Mouse (Mus musculus) heart, embryonic 16.5 days (tissue): ENCODE measurements around the gene Ccnh. TPM values are rescaled to one million over a fixed set of nuclear protein-coding genes. Genes with fewer than 3 reads are reported as not detected.
"Not testable (repeated sequence)": the region's sequence is repeated elsewhere in the genome, so short reads cannot be mapped to it uniquely, and the experiment has no call there.

Experiments
- ATAC-seq: fragments of 200-750 bp; cut with Nextera tagmentation; replicated peaks from 2 replicates; pipeline ENCODE4 v1.8.0; 2017; ENCODE audit warnings: moderate number of reproducible peaks; ENCODE audit not compliant: insufficient read depth, low FRiP score; ENCODE audit errors: extremely low read depth
- H3K27ac ChIP-seq: fragments of 300-500 bp; sonication (generic); 2 replicates; pipeline ENCODE4 v1.5.1; 2014; ENCODE audit warnings: mild to moderate bottlenecking, low read length, control low read depth, moderate library complexity
- H3K27me3 ChIP-seq: fragments of 300-500 bp; sonication (generic); 2 replicates; pipeline ENCODE4 v1.6.1; 2014; ENCODE audit warnings: low read length, mixed read lengths; ENCODE audit not compliant: control insufficient read depth, insufficient read depth
- H3K36me3 ChIP-seq: fragments of 300-500 bp; sonication (generic); 2 replicates; pipeline ENCODE4 v1.6.1; 2014; ENCODE audit not compliant: control insufficient read depth, insufficient read depth
- H3K4me1 ChIP-seq: fragments of 300-500 bp; sonication (generic); 2 replicates; pipeline ENCODE4 v1.6.1; 2014; ENCODE audit warnings: low read length, mixed read lengths; ENCODE audit not compliant: control insufficient read depth, insufficient read depth
- H3K4me2 ChIP-seq: fragments of 300-500 bp; sonication (generic); 2 replicates; pipeline ENCODE4 v1.6.1; 2014; ENCODE audit warnings: low read depth, mild to moderate bottlenecking, control low read depth, low read length
- H3K4me3 ChIP-seq: fragments of 300-500 bp; sonication (generic); 2 replicates; pipeline ENCODE4 v1.5.1; 2014; ENCODE audit warnings: mild to moderate bottlenecking, control low read depth, low read length
- H3K9ac ChIP-seq: fragments of 300-500 bp; sonication (generic); 2 replicates; pipeline ENCODE4 v1.6.1; 2014; ENCODE audit warnings: low read length, control low read depth
- H3K9me3 ChIP-seq: fragments of 300-500 bp; sonication (generic); replicated peaks from 2 replicates; pipeline ENCODE4 v1.6.1; 2016; ENCODE audit warnings: low read length; ENCODE audit not compliant: control insufficient read depth
- WGBS: fragments of 180-500 bp; shearing (Covaris S2); extraction: QIAGEN DNeasy Blood & Tissue Kit; methylation state at CpG from one replicate; pipeline ENCODE4 v1.1.7; 2014; 5-methylcytosine and 5-hydroxymethylcytosine counted together
- polyA plus RNA-seq: library from polyadenylated mRNA; unstranded; fragments of >200 nt; fragmentation: Nextera tagmentation; extraction: Ambion mirVana; gene quantifications from 2 replicates; pipeline ENCODE4 v1.2.1, GENCODE M21; 2015

The Ccnh gene
- polyA plus RNA-seq, result 59.5 and 68.5 TPM in 2 replicates

GRCm38 (mm10) chr13:85188903-85189643, at the start of gene Ccnh:
TSS of gene Ccnh (plus strand) at chr13:85189408.
- 1% methylated on average over 44 of the region's 44 CpGs for WGBS
- peak within 1 kb of the TSS; percentile 82 for H3K9ac ChIP-seq
- peaks cover 10% of the 10 kb centered on the region for H3K36me3 ChIP-seq
- peak within 1 kb of the TSS; percentile 87 for H3K4me2 ChIP-seq
- peak within 1 kb of the TSS; percentile 63 for H3K4me3 ChIP-seq
- H3K27ac ChIP-seq, result peak within 1 kb of the TSS; percentile 81
- H3K9me3 ChIP-seq, result no peaks in the 10 kb centered on the region
- H3K27me3 ChIP-seq, result no peaks in the 10 kb centered on the region
- peak; percentile 98 for ATAC-seq
- peaks cover 8% of the 10 kb centered on the region for H3K4me1 ChIP-seq

- H3K27me3 ChIP-seq, ATAC-seq, H3K27ac ChIP-seq, H3K4me1 ChIP-seq, H3K9me3 ChIP-seq, H3K4me2 ChIP-seq, H3K9ac ChIP-seq, H3K4me3 ChIP-seq, H3K36me3 ChIP-seq: not testable (repeated sequence)
- WGBS, result 87% methylated on average over 16 of the region's 16 CpGs
These were observed 45.8 kb upstream of the Ccnh start for GRCm38 (mm10) chr13:85143361-85143760.

- Histone ChIP-seq H3K27me3 (no peaks in the 10 kb centered on the region), H3K9ac (no peak overlapping the region), H3K4me1 (no peaks in the 10 kb centered on the region), H3K4me3 (no peak overlapping the region), H3K36me3 (no peaks in the 10 kb centered on the region), H3K27ac (no peak overlapping the region), H3K9me3 (no peaks in the 10 kb centered on the region), H3K4me2 (no peak overlapping the region)
- ATAC-seq, result no peak
These were observed 42.7 kb upstream of the Ccnh start for GRCm38 (mm10) chr13:85146471-85146870.

- no peak overlapping the region for H3K9ac ChIP-seq
- H3K9me3 ChIP-seq, result no peaks in the 10 kb centered on the region
- H3K27ac ChIP-seq, result no peak overlapping the region
- H3K4me2 ChIP-seq, result no peak overlapping the region
- no peak for ATAC-seq
- WGBS, result 85% methylated on average over 6 of the region's 6 CpGs
- no peaks in the 10 kb centered on the region for H3K36me3 ChIP-seq
- H3K4me3 ChIP-seq, result no peak overlapping the region
- H3K4me1 ChIP-seq, result no peaks in the 10 kb centered on the region
- no peaks in the 10 kb centered on the region for H3K27me3 ChIP-seq
These were observed 34.5 kb upstream of the Ccnh start for GRCm38 (mm10) chr13:85154746-85155145.

- H3K9ac ChIP-seq, result no peak overlapping the region
- no peaks in the 10 kb centered on the region for H3K4me1 ChIP-seq
- H3K27me3 ChIP-seq, result no peaks in the 10 kb centered on the region
- no peak overlapping the region for H3K4me3 ChIP-seq
- no peak overlapping the region for H3K27ac ChIP-seq
- H3K36me3 ChIP-seq, result no peaks in the 10 kb centered on the region
- H3K9me3 ChIP-seq, result no peaks in the 10 kb centered on the region
- no peak for ATAC-seq
- WGBS, result 60% methylated on average over 2 of the region's 2 CpGs
- no peak overlapping the region for H3K4me2 ChIP-seq
These were observed 29.2 kb upstream of the Ccnh start for GRCm38 (mm10) chr13:85159971-85160370.

GRCm38 (mm10) chr13:85164512-85165124, 24.6 kb upstream of the Ccnh start:
- Histone ChIP-seq H3K4me1 (no peaks in the 10 kb centered on the region), H3K36me3 (no peaks in the 10 kb centered on the region), H3K4me2 (no peak overlapping the region), H3K4me3 (no peak overlapping the region), H3K9me3 (no peaks in the 10 kb centered on the region), H3K27ac (no peak overlapping the region), H3K9ac (no peak overlapping the region), H3K27me3 (no peaks in the 10 kb centered on the region)
- WGBS, result 33% methylated on average over 4 of the region's 4 CpGs
- ATAC-seq, result no peak

- peak; percentile 67 for ATAC-seq
- Histone ChIP-seq H3K4me3 (peak overlapping the region; percentile 63), H3K9ac (peak overlapping the region; percentile 82), H3K27me3 (no peaks in the 10 kb centered on the region), H3K27ac (peak overlapping the region; percentile 81), H3K4me1 (peaks cover 8% of the 10 kb centered on the region), H3K4me2 (peak overlapping the region; percentile 87), H3K36me3 (peaks cover 10% of the 10 kb centered on the region), H3K9me3 (no peaks in the 10 kb centered on the region)
- under 1% methylated on average over 17 of the region's 17 CpGs for WGBS
These were observed 475 bp downstream of the Ccnh start for GRCm38 (mm10) chr13:85189644-85190121.

- Histone ChIP-seq H3K27me3 (no peaks in the 10 kb centered on the region), H3K4me3 (no peak overlapping the region), H3K4me2 (no peak overlapping the region), H3K4me1 (peaks cover 8% of the 10 kb centered on the region), H3K36me3 (peaks cover 10% of the 10 kb centered on the region), H3K9ac (no peak overlapping the region), H3K27ac (no peak overlapping the region), H3K9me3 (no peaks in the 10 kb centered on the region)
- ATAC-seq, result no peak
- WGBS, result 94% methylated on average over 2 of the region's 2 CpGs
These were observed 2.0 kb downstream of the Ccnh start for GRCm38 (mm10) chr13:85191253-85191652.

GRCm38 (mm10) chr13:85207493-85207892, 18.3 kb downstream of the Ccnh start:
- Histone ChIP-seq H3K27me3 (no peaks in the 10 kb centered on the region), H3K4me1 (peaks cover 5% of the 10 kb centered on the region; the same call in 1 of the 2 replicates), H3K36me3 (peaks cover 17% of the 10 kb centered on the region; the same call in 1 of the 2 replicates), H3K27ac (no peak overlapping the region), H3K4me3 (no peak overlapping the region), H3K9me3 (no peaks in the 10 kb centered on the region), H3K9ac (no peak overlapping the region), H3K4me2 (no peak overlapping the region)
- WGBS, result 60% methylated on average over 2 of the region's 2 CpGs
- ATAC-seq, result no peak
